17 mouse cellular contexts compared by ENCODE assay signal in genomic region chr2:14829451-14829850, GRCm38 (mm10).
A peak's percentile ranks its signal among the peaks of the same experiment; 100 is the strongest.
DNase-seq lines count a peak whose midpoint lies in the region; ATAC-seq and TF ChIP-seq lines count a peak whose summit lies in the region.
"Had no signal": no experiment of that assay in that cellular context is flagged by ENCODE, and none has a peak within 500 bp of the region (broad histone marks: within the 10 kb centered on the region; RNA-seq: fewer than 3 reads in every experiment).

No protein-coding gene starts in this region.

- intact Hi-C loops in heart, adult 2 months (cut with DNase I), result loop anchor here (5.0 to 10.0 kb wide), 2 partner anchors 128 to 225 kb away; partner anchors contain the start of gene Cacnb2

- peaks cover 6% of the 10 kb centered on the region for H3K36me3 ChIP-seq in heart, adult 2 months (ENCODE audit: control insufficient read depth, insufficient read depth, low read length)
- H3K36me3 ChIP-seq in heart, embryonic 10.5 days, result no peaks in the 10 kb centered on the region
- H3K36me3 ChIP-seq in heart, embryonic 16.5 days (ENCODE audit: control insufficient read depth, insufficient read depth), result no peaks in the 10 kb centered on the region
- H3K36me3 ChIP-seq: embryonic facial prominence, embryonic 12.5 days; forebrain, embryonic 15.5 days; hindbrain, embryonic 15.5 days; kidney, embryonic 15.5 days had no signal

- no peak overlapping the region for H3K4me2 ChIP-seq in heart, embryonic 16.5 days (ENCODE audit: low read depth, low read length)
- H3K4me2 ChIP-seq: embryonic facial prominence, embryonic 12.5 days; forebrain, embryonic 15.5 days; hindbrain, embryonic 15.5 days; kidney, embryonic 15.5 days had no signal

- no peaks in the 10 kb centered on the region for H3K27me3 ChIP-seq in heart, adult 2 months (ENCODE audit: control insufficient read depth, insufficient read depth, low read length)
- no peaks in the 10 kb centered on the region for H3K27me3 ChIP-seq in heart, embryonic 10.5 days (ENCODE audit: insufficient read depth, poor library complexity, severe bottlenecking)
- H3K27me3 ChIP-seq in heart, embryonic 16.5 days (ENCODE audit: control insufficient read depth, insufficient read depth, low read length), result no peaks in the 10 kb centered on the region
- H3K27me3 ChIP-seq: embryonic facial prominence, embryonic 12.5 days; forebrain, embryonic 15.5 days; hindbrain, embryonic 15.5 days; kidney, embryonic 15.5 days had no signal

- peaks cover 1% of the 10 kb centered on the region for H3K4me1 ChIP-seq in heart, adult 2 months (ENCODE audit: control insufficient read depth, insufficient read depth, low read length)
- H3K4me1 ChIP-seq in heart, embryonic 10.5 days, result peaks cover 23% of the 10 kb centered on the region
- H3K4me1 ChIP-seq in heart, embryonic 16.5 days (ENCODE audit: control insufficient read depth, insufficient read depth, low read length), result peaks cover 36% of the 10 kb centered on the region
- H3K4me1 ChIP-seq: forebrain, embryonic 15.5 days had no signal

- H3K27ac ChIP-seq in heart, adult 2 months, result peak overlapping the region; percentile 58
- H3K27ac ChIP-seq in heart, embryonic 10.5 days, result no peak overlapping the region
- H3K27ac ChIP-seq in heart, embryonic 16.5 days (ENCODE audit: low read length), result peak overlapping the region; percentile 51; the same call in 1 of the 2 replicates
- H3K27ac ChIP-seq: embryonic facial prominence, embryonic 12.5 days; forebrain, embryonic 15.5 days; hindbrain, embryonic 15.5 days; kidney, embryonic 15.5 days had no signal

- H3K9me3 ChIP-seq in heart, embryonic 10.5 days, result no peaks in the 10 kb centered on the region
- H3K9me3 ChIP-seq in heart, embryonic 16.5 days (replicated peaks; ENCODE audit: control insufficient read depth, low read length), result no peaks in the 10 kb centered on the region
- H3K9me3 ChIP-seq: embryonic facial prominence, embryonic 12.5 days; forebrain, embryonic 15.5 days; hindbrain, embryonic 15.5 days; kidney, embryonic 15.5 days had no signal

- H3K79me2 ChIP-seq in heart, adult 2 months (replicated peaks; ENCODE audit: control insufficient read depth, insufficient read depth, low read length), result no peaks in the 10 kb centered on the region; the same call in 1 of the 2 replicates

- H3K9ac ChIP-seq in heart, adult 2 months (ENCODE audit: low read depth, low read length), result no peak overlapping the region
- H3K9ac ChIP-seq in heart, embryonic 16.5 days (ENCODE audit: low read length), result no peak overlapping the region
- H3K9ac ChIP-seq: embryonic facial prominence, embryonic 12.5 days; forebrain, embryonic 15.5 days; hindbrain, embryonic 15.5 days; kidney, embryonic 15.5 days had no signal

- H3K4me3 ChIP-seq in heart, adult 2 months, result no peak overlapping the region
- H3K4me3 ChIP-seq in heart, embryonic 10.5 days, result no peak overlapping the region
- no peak overlapping the region for H3K4me3 ChIP-seq in heart, embryonic 16.5 days (ENCODE audit: low read length)
- H3K4me3 ChIP-seq: embryonic facial prominence, embryonic 12.5 days; forebrain, embryonic 15.5 days; hindbrain, embryonic 15.5 days; kidney, embryonic 15.5 days had no signal

- TF ChIP-seq EP300 in heart, adult 2 months (IDR thresholded peaks at IDR 0.05; ENCODE audit: insufficient read depth, low read depth, low read length), result no peak

- TF ChIP-seq CTCF in heart, adult 2 months (IDR thresholded peaks at IDR 0.05), result no peak

- no peak for ATAC-seq in heart, embryonic 16.5 days (replicated peaks; ENCODE audit: extremely low read depth, insufficient read depth, low FRiP score)
- ATAC-seq: forebrain, embryonic 15.5 days; intestine, embryonic 16.5 days had no signal

- WGBS in heart, adult 2 months, result 50% methylated on average over 3 of the region's 3 CpGs
- 66% methylated on average over 3 of the region's 3 CpGs for WGBS in heart, embryonic 10.5 days
- WGBS in heart, embryonic 16.5 days, result 61% methylated on average over 3 of the region's 3 CpGs

- TF ChIP-seq POLR2A in heart, adult 2 months (IDR thresholded peaks at IDR 0.05; ENCODE audit: insufficient read depth, low read depth, low read length), result no peak

- DNase-seq in heart, adult 2 months, result no peak
- DNase-seq in heart, embryonic 10.5 days (ENCODE audit: low spot score), result no peak
- no peak for DNase-seq in heart, adult 9 months (ENCODE audit: low spot score in 2 of 2)
- peak; percentile 52 for DNase-seq in adrenal gland, postnatal 14 days
- no peak for DNase-seq in cerebellum, adult 18-20 months
- DNase-seq: cerebellum, adult 8-10 months; cerebellum, postnatal 14 days; gastrocnemius, postnatal 36 days; heart, adult 11 months; heart, postnatal 36 days; kidney, adult 2 months had no signal
